Mouse (Mus musculus): ENCODE results near the gene Tmem163.

DNA sequence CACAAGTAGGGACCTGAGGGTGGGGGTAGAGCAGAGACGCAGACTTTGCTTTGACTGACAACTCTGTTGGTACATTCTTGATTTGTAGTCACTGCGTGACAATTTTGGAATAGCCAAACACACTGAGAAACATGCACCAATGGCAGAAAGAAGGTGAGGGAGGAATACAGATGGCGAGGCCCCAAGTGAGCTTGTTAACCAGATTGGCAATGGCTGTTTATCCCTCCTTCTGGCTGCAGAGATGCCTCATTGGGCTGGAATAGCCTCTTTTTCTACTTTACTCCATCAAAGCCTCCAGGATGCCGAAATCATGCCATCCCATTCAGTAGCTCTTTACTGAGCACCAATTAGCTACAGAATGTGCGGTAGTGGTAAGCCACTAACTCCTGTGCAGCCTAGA lies 203.6 kb downstream of the Tmem163 start:
- TF ChIP-seq GATA1 (IDR thresholded peaks at IDR 0.05; ENCODE audit: borderline replicate concordance, low read length) (no peak), CTCF (IDR thresholded peaks at IDR 0.05; ENCODE audit: low read depth, low read length) (no peak), GATA2 (IDR thresholded peaks at IDR 0.05; ENCODE audit: borderline replicate concordance, low read depth, low read length) (no peak), TAL1 (conservative IDR thresholded peaks at IDR 0.05; ENCODE audit: low read depth, low read length) (no peak)

Measured in G1E (cell line).